Mouse (Mus musculus): Measurements from ENCODE around the gene Zbtb11.

DNA sequence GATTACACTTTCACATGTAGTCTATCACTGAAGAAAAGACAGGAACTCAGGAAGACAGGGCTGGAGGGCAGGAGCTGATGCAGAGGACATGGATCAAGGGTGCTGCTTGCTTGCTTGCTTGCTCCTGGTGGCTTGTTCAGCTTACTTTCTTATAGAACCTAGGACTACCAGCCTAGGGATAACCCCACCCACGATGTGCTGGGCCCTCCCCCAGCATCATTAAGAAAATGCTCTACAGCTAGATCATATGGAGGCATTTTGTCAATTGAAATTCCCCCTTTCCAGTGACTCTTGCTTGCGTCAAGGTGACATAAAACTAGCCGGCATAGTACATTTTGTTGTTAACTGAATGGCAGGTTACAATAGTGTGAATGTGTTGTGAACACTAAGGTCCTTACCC, 82.2 kb downstream of the Zbtb11 start:
- TF ChIP-seq CTCF (IDR thresholded peaks at IDR 0.05; ENCODE audit: low read depth, low read length) = no peak
- TF ChIP-seq GATA1 (IDR thresholded peaks at IDR 0.05; ENCODE audit: borderline replicate concordance, low read length) = no peak
- TF ChIP-seq POLR2AphosphoS5 (IDR thresholded peaks at IDR 0.05; ENCODE audit: insufficient replicate concordance, low read depth, low read length) = no peak
- TF ChIP-seq GATA2 (IDR thresholded peaks at IDR 0.05; ENCODE audit: borderline replicate concordance, low read depth, low read length) = no peak
- no peak for TF ChIP-seq TAL1 (conservative IDR thresholded peaks at IDR 0.05; ENCODE audit: low read depth, low read length)

Data from G1E (cell line).